9 mouse cellular contexts compared by ENCODE assay signal in the genomic region with DNA sequence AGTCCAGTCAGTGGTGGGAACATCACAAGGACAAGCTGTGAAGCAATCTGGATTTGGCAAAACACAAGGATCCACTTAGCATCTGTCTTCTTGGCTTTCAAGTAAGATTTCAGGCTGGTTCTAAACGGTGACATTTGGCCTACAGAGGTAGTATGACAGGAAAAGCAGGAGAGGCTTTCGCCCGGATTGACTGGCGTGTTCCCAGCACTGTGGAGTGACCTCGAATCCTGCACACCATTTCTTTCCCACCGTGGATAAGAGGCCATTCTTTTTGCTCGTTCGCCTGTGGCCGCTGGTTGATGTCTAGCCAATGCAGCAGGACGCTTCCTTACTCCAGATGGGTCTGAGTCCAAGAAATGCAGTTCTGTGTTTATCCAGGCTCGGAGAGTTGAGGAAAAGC.
A peak's percentile ranks its signal among the peaks of the same experiment; 100 is the strongest.
DNase-seq lines count a peak whose midpoint lies in the region; ATAC-seq and TF ChIP-seq lines count a peak whose summit lies in the region.
"Had no signal": no experiment of that assay in that cellular context is flagged by ENCODE, and none has a peak within 500 bp of the region (broad histone marks: within the 10 kb centered on the region; RNA-seq: fewer than 3 reads in every experiment).

No protein-coding gene starts in this region.

- H3K27ac ChIP-seq in forebrain, embryonic 14.5 days (ENCODE audit: low read depth, low read length) = no peak overlapping the region
- H3K27ac ChIP-seq in forebrain, embryonic 12.5 days = no peak overlapping the region
- no peak overlapping the region for H3K27ac ChIP-seq in midbrain, postnatal 0 days (ENCODE audit: low read depth, low read length)
- H3K27ac ChIP-seq in midbrain, embryonic 10.5 days (replicated peaks) = no peak overlapping the region
- H3K27ac ChIP-seq in stomach, embryonic 14.5 days (ENCODE audit: low read length) = peak overlapping the region; percentile 49

- no peak overlapping the region for H3K4me2 ChIP-seq in forebrain, embryonic 14.5 days (ENCODE audit: low read length)
- H3K4me2 ChIP-seq in forebrain, embryonic 12.5 days = no peak overlapping the region
- no peak overlapping the region for H3K4me2 ChIP-seq in midbrain, postnatal 0 days (ENCODE audit: low read depth, low read length, poor library complexity, severe bottlenecking)
- H3K4me2 ChIP-seq in stomach, embryonic 14.5 days (replicated peaks; ENCODE audit: low read depth, low read length) = no peak overlapping the region

- H3K4me3 ChIP-seq in forebrain, embryonic 14.5 days (ENCODE audit: low read depth, low read length) = no peak overlapping the region
- H3K4me3 ChIP-seq in forebrain, embryonic 12.5 days (replicated peaks) = no peak overlapping the region
- H3K4me3 ChIP-seq in midbrain, postnatal 0 days (ENCODE audit: low read depth, low read length) = no peak overlapping the region
- no peak overlapping the region for H3K4me3 ChIP-seq in midbrain, embryonic 10.5 days
- H3K4me3 ChIP-seq in stomach, embryonic 14.5 days (ENCODE audit: low read depth, low read length) = no peak overlapping the region

- H3K4me1 ChIP-seq in forebrain, embryonic 14.5 days (ENCODE audit: control insufficient read depth, insufficient read depth, low read length) = peaks cover 6% of the 10 kb centered on the region; the same call in 1 of the 2 replicates
- no peaks in the 10 kb centered on the region; the same call in 1 of the 2 replicates for H3K4me1 ChIP-seq in forebrain, embryonic 12.5 days
- no peaks in the 10 kb centered on the region for H3K4me1 ChIP-seq in midbrain, postnatal 0 days (ENCODE audit: insufficient read depth, low read length)
- peaks cover 23% of the 10 kb centered on the region for H3K4me1 ChIP-seq in midbrain, embryonic 10.5 days
- H3K4me1 ChIP-seq in stomach, embryonic 14.5 days (ENCODE audit: control insufficient read depth, insufficient read depth, low read length) = peaks cover 5% of the 10 kb centered on the region; the same call in 1 of the 2 replicates

- 52% methylated on average over 11 of the region's 11 CpGs for WGBS in forebrain, embryonic 14.5 days
- WGBS in forebrain, embryonic 12.5 days = 68% methylated on average over 11 of the region's 11 CpGs
- 46% methylated on average over 11 of the region's 11 CpGs for WGBS in midbrain, postnatal 0 days
- WGBS in midbrain, embryonic 10.5 days = 64% methylated on average over 11 of the region's 11 CpGs
- WGBS in stomach, embryonic 14.5 days = 67% methylated on average over 11 of the region's 11 CpGs

- no peak for ATAC-seq in forebrain, embryonic 14.5 days
- no peak for ATAC-seq in forebrain, embryonic 12.5 days (ENCODE audit: low FRiP score)
- ATAC-seq in midbrain, postnatal 0 days (ENCODE audit: low FRiP score) = no peak
- no peak for ATAC-seq in stomach, embryonic 14.5 days (ENCODE audit: insufficient number of reproducible peaks, insufficient read depth, low FRiP score, low read depth)

- H3K36me3 ChIP-seq in forebrain, embryonic 14.5 days (ENCODE audit: control insufficient read depth, insufficient read depth, low read length) = no peaks in the 10 kb centered on the region
- H3K36me3 ChIP-seq in forebrain, embryonic 12.5 days (replicated peaks) = no peaks in the 10 kb centered on the region
- no peaks in the 10 kb centered on the region for H3K36me3 ChIP-seq in midbrain, postnatal 0 days (ENCODE audit: insufficient read depth, low read length)
- H3K36me3 ChIP-seq in midbrain, embryonic 10.5 days = no peaks in the 10 kb centered on the region
- no peaks in the 10 kb centered on the region for H3K36me3 ChIP-seq in stomach, embryonic 14.5 days (ENCODE audit: control insufficient read depth, insufficient read depth, low read length)

- no peak for TF ChIP-seq CTCF in midbrain, postnatal 0 days (IDR thresholded peaks at IDR 0.05)

- no peak overlapping the region for H3K9ac ChIP-seq in forebrain, embryonic 14.5 days (ENCODE audit: low read length)
- no peak overlapping the region for H3K9ac ChIP-seq in forebrain, embryonic 12.5 days
- no peak overlapping the region for H3K9ac ChIP-seq in midbrain, postnatal 0 days (replicated peaks; ENCODE audit: low read length, poor library complexity, severe bottlenecking)
- no peak overlapping the region for H3K9ac ChIP-seq in stomach, embryonic 14.5 days (replicated peaks; ENCODE audit: low read depth, low read length)

- peak; percentile 37 for DNase-seq in forebrain, embryonic 14.5 days (ENCODE audit: low spot score)
- peak; percentile 61 for DNase-seq in midbrain, postnatal 0 days (ENCODE audit: low spot score)
- DNase-seq in midbrain, embryonic 10.5 days (ENCODE audit: low spot score) = no peak
- peak; percentile 48 to 54 for DNase-seq in heart, postnatal 10 days
- no peak for DNase-seq in left cerebral cortex, adult 18-20 months (ENCODE audit: low spot score in 2 of 2)
- DNase-seq in layer of hippocampus, postnatal 10 days (ENCODE audit: low spot score in 2 of 2) = no peak
- DNase-seq: lung, postnatal 10 days had no signal

- no peaks in the 10 kb centered on the region for H3K27me3 ChIP-seq in forebrain, embryonic 14.5 days (replicated peaks; ENCODE audit: control insufficient read depth, insufficient read depth, low read length)
- 0 out of 2 replicates have a peak, but pooled peaks cover 4% of the 10 kb centered on the region for H3K27me3 ChIP-seq in forebrain, embryonic 12.5 days
- no peaks in the 10 kb centered on the region for H3K27me3 ChIP-seq in midbrain, postnatal 0 days (ENCODE audit: insufficient read depth, low read length)
- no peaks in the 10 kb centered on the region for H3K27me3 ChIP-seq in midbrain, embryonic 10.5 days (ENCODE audit: low read depth, poor library complexity, severe bottlenecking)
- H3K27me3 ChIP-seq in stomach, embryonic 14.5 days (ENCODE audit: control insufficient read depth, insufficient read depth, low read length) = no peaks in the 10 kb centered on the region

- H3K9me3 ChIP-seq in forebrain, embryonic 14.5 days (replicated peaks; ENCODE audit: control insufficient read depth, low read length) = no peaks in the 10 kb centered on the region
- no peaks in the 10 kb centered on the region for H3K9me3 ChIP-seq in forebrain, embryonic 12.5 days
- H3K9me3 ChIP-seq in midbrain, postnatal 0 days (ENCODE audit: low read length) = no peaks in the 10 kb centered on the region
- no peaks in the 10 kb centered on the region for H3K9me3 ChIP-seq in midbrain, embryonic 10.5 days (replicated peaks)
- no peaks in the 10 kb centered on the region for H3K9me3 ChIP-seq in stomach, embryonic 14.5 days (ENCODE audit: control insufficient read depth, low read depth, low read length)

- intact Hi-C loops in heart, postnatal 10 days (cut with DNase I) = loop anchor here (2.0 to 5.0 kb wide), 2 partner anchors 30 to 66 kb away; no protein-coding TSS in a partner anchor

Comparison
In these comparisons a context has a peak if more than half of its experiments do, and no peak if none do; other contexts are left out.
1. DNase-seq: peak in forebrain, embryonic 14.5 days (single experiment), midbrain, postnatal 0 days (single experiment) and heart, postnatal 10 days (2 of 2); none in midbrain, embryonic 10.5 days (single experiment), left cerebral cortex, adult 18-20 months (0 of 2) and layer of hippocampus, postnatal 10 days (0 of 2).